Comparison of ENCODE assay signal across 13 mouse cellular contexts in genomic region chr10:3931831-3932230, GRCm38 (mm10).
"Had no signal": no experiment of that assay in that cellular context is flagged by ENCODE, and none has a peak within 500 bp of the region (broad histone marks: within the 10 kb centered on the region; RNA-seq: fewer than 3 reads in every experiment).

No protein-coding gene starts in this region.

- ATAC-seq: intestine, postnatal 0 days had no signal

- DNase-seq: kidney, adult 9 months; kidney, postnatal 14 days; kidney, postnatal 4 days; left cerebral cortex, postnatal 4 days; liver, embryonic 13.5 days; lung, adult 2 months; lung, postnatal 14 days; lung, postnatal 4 days; midbrain, embryonic 14.5 days; right cerebral cortex, postnatal 25 days; thymus, adult 18-20 months; thymus, postnatal 36 days had no signal
